Mouse (Mus musculus) retina, adult 2 months (tissue): ENCODE results near the gene Snrnp35.
"Not testable (repeated sequence)": the region's sequence is repeated elsewhere in the genome, so short reads cannot be mapped to it uniquely, and the experiment has no call there.

Source experiments
- DNase-seq: peaks from one replicate; pipeline ENCODE4 v3.0.0-alpha.2; 2012; ENCODE audit warnings: low read depth, low spot score

Gene Snrnp35

GRCm38 (mm10) chr5:124500037-124500436 lies 17.1 kb downstream of the Snrnp35 start:
- DNase-seq = not testable (repeated sequence)

- no peak for DNase-seq
Observed at GRCm38 (mm10) chr5:124500573-124500972, 17.6 kb downstream of the Snrnp35 start.

- no peak for DNase-seq
Observed at GRCm38 (mm10) chr5:124501541-124501940, 18.6 kb downstream of the Snrnp35 start.

- DNase-seq = no peak
Observed at GRCm38 (mm10) chr5:124503742-124504141, 20.8 kb downstream of the Snrnp35 start.

- DNase-seq = no peak
Observed at GRCm38 (mm10) chr5:124505235-124505634, 22.3 kb downstream of the Snrnp35 start.

- no peak for DNase-seq
Observed at GRCm38 (mm10) chr5:124506731-124507359, 23.9 kb downstream of the Snrnp35 start.

GRCm38 (mm10) chr5:124509200-124509599 lies 26.3 kb downstream of the Snrnp35 start:
- DNase-seq = no peak

- DNase-seq = no peak
Observed at GRCm38 (mm10) chr5:124509742-124510237, 26.9 kb downstream of the Snrnp35 start.

GRCm38 (mm10) chr5:124510536-124511050 lies 27.7 kb downstream of the Snrnp35 start:
- DNase-seq = no peak

GRCm38 (mm10) chr5:124515789-124516188 lies 32.9 kb downstream of the Snrnp35 start:
- no peak for DNase-seq

GRCm38 (mm10) chr5:124518648-124519047 lies 35.7 kb downstream of the Snrnp35 start:
- no peak for DNase-seq

- DNase-seq = no peak
Observed at GRCm38 (mm10) chr5:124521588-124521987, 38.7 kb downstream of the Snrnp35 start.

GRCm38 (mm10) chr5:124523032-124523431 lies 40.1 kb downstream of the Snrnp35 start:
- DNase-seq = no peak

- DNase-seq = no peak
Observed at GRCm38 (mm10) chr5:124524943-124525342, 42.0 kb downstream of the Snrnp35 start.

- DNase-seq = no peak
Observed at GRCm38 (mm10) chr5:124528351-124528750, 45.4 kb downstream of the Snrnp35 start.

- DNase-seq = no peak
Observed at GRCm38 (mm10) chr5:124528791-124529190, 45.9 kb downstream of the Snrnp35 start.

GRCm38 (mm10) chr5:124529191-124529651 lies 46.3 kb downstream of the Snrnp35 start:
- no peak for DNase-seq

GRCm38 (mm10) chr5:124529697-124530096 lies 46.8 kb downstream of the Snrnp35 start:
- no peak for DNase-seq

- no peak for DNase-seq
Observed at GRCm38 (mm10) chr5:124530655-124531582, 48.0 kb downstream of the Snrnp35 start, which contains the start of gene Rilpl1. Rilpl1 (minus strand) TSS chr5:124531391.

GRCm38 (mm10) chr5:124531583-124531930 lies 48.6 kb downstream of the Snrnp35 start:
- DNase-seq = no peak

GRCm38 (mm10) chr5:124532451-124532850 lies 49.5 kb downstream of the Snrnp35 start:
- no peak for DNase-seq

- no peak for DNase-seq
Observed at GRCm38 (mm10) chr5:124535016-124535415, 52.1 kb downstream of the Snrnp35 start.
